Mouse (Mus musculus) ES-Bruce4 (cell line): Measurements from ENCODE around the gene Hoxa1. TPM values are rescaled to one million over a fixed set of nuclear protein-coding genes. Genes with fewer than 3 reads are reported as not detected.

Experiments
- H3K27ac ChIP-seq: 2 replicates; pipeline ENCODE4 v1.5.1; 2012; ENCODE audit warnings: low read length, inconsistent platforms; ENCODE audit not compliant: insufficient read depth
- H3K27me3 ChIP-seq: 2 replicates; pipeline ENCODE4 v1.6.1; 2012; ENCODE audit warnings: mild to moderate bottlenecking, low read length, inconsistent platforms; ENCODE audit not compliant: control insufficient read depth, poor library complexity, insufficient read depth, severe bottlenecking
- H3K36me3 ChIP-seq: 2 replicates; pipeline ENCODE4 v1.6.1; 2012; ENCODE audit warnings: inconsistent platforms, mild to moderate bottlenecking, low read length, moderate library complexity; ENCODE audit not compliant: control insufficient read depth, poor library complexity, insufficient read depth, severe bottlenecking
- H3K4me1 ChIP-seq: one replicate; pipeline ENCODE4 v1.8.1; 2011; ENCODE audit warnings: low read length; ENCODE audit not compliant: control insufficient read depth, insufficient read depth
- H3K4me3 ChIP-seq: 2 replicates; pipeline ENCODE4 v1.5.1; 2011; ENCODE audit warnings: low read depth, mild to moderate bottlenecking, low read length
- H3K9ac ChIP-seq: 2 replicates; pipeline ENCODE4 v1.6.1; 2012; ENCODE audit warnings: low read depth, mild to moderate bottlenecking, inconsistent platforms; ENCODE audit not compliant: poor library complexity, severe bottlenecking
- H3K9me3 ChIP-seq: replicated peaks from 2 replicates; pipeline ENCODE4 v1.6.1; 2012; ENCODE audit warnings: mild to moderate bottlenecking, low read length, inconsistent platforms; ENCODE audit not compliant: control insufficient read depth, poor library complexity, insufficient read depth, severe bottlenecking
- CTCF ChIP-seq: IDR thresholded peaks from one replicate; pipeline ENCODE4 v1.8.1; 2011; ENCODE audit warnings: low read depth, low read length
- EP300 ChIP-seq: IDR thresholded peaks from 2 replicates; pipeline ENCODE4 v1.6.1; 2011; ENCODE audit warnings: low read depth, low read length; ENCODE audit not compliant: insufficient read depth
- POLR2A ChIP-seq: IDR thresholded peaks from one replicate; pipeline ENCODE4 v1.8.1; 2011; ENCODE audit warnings: low read length; ENCODE audit not compliant: insufficient read depth
- polyA plus RNA-seq: library from polyadenylated mRNA; stranded (reverse); fragments of >200 nt; gene quantifications from 2 replicates; pipeline ENCODE4 v1.2.4, GENCODE M21; 2011; ENCODE audit warnings: low read depth; ENCODE audit not compliant: missing spikeins, insufficient read depth, insufficient read length

Hoxa1 gene
- polyA plus RNA-seq, 1 experiment: 2.9 TPM

GRCm38 (mm10) chr6:52200073-52200750 is 42.1 kb upstream of the Hoxa1 start:
- Histone ChIP-seq H3K4me1 (no peaks in the 10 kb centered on the region), H3K36me3 (no peaks in the 10 kb centered on the region), H3K9me3 (no peaks in the 10 kb centered on the region), H3K27me3 (peaks cover 27% of the 10 kb centered on the region), H3K9ac (no peak overlapping the region), H3K4me3 (no peak overlapping the region), H3K27ac (no peak overlapping the region)
- TF ChIP-seq CTCF: no peak
- TF ChIP-seq EP300: no peak
- TF ChIP-seq POLR2A: no peak

- Histone ChIP-seq H3K27me3 (peaks cover 26% of the 10 kb centered on the region), H3K4me3 (no peak overlapping the region)
- TF ChIP-seq EP300 (no peak), CTCF (peak; percentile 36), POLR2A (no peak)
Observed at GRCm38 (mm10) chr6:52197271-52197670, 39.2 kb upstream of the Hoxa1 start.

GRCm38 (mm10) chr6:52196811-52197210 is 38.7 kb upstream of the Hoxa1 start:
- peaks cover 24% of the 10 kb centered on the region for H3K27me3 ChIP-seq
- TF ChIP-seq POLR2A (no peak), EP300 (no peak), CTCF (no peak)
- H3K36me3 ChIP-seq: no peaks in the 10 kb centered on the region
- H3K4me1 ChIP-seq: no peaks in the 10 kb centered on the region
- no peak overlapping the region for H3K4me3 ChIP-seq
- H3K27ac ChIP-seq: no peak overlapping the region
- H3K9me3 ChIP-seq: no peaks in the 10 kb centered on the region
- H3K9ac ChIP-seq: no peak overlapping the region

More at GRCm38 (mm10) chr6:52197271-52197670, 39.2 kb upstream of the Hoxa1 start:
- Histone ChIP-seq H3K4me1 (no peaks in the 10 kb centered on the region), H3K9ac (no peak overlapping the region), H3K36me3 (no peaks in the 10 kb centered on the region), H3K27ac (no peak overlapping the region), H3K9me3 (no peaks in the 10 kb centered on the region)

- H3K4me3 ChIP-seq: no peak overlapping the region
- TF ChIP-seq POLR2A: no peak
- TF ChIP-seq CTCF: no peak
- no peak for TF ChIP-seq EP300
- H3K9me3 ChIP-seq: no peaks in the 10 kb centered on the region
- H3K27me3 ChIP-seq: peaks cover 27% of the 10 kb centered on the region
- H3K27ac ChIP-seq: no peak overlapping the region
- H3K4me1 ChIP-seq: no peaks in the 10 kb centered on the region
- no peak overlapping the region for H3K9ac ChIP-seq
- H3K36me3 ChIP-seq: no peaks in the 10 kb centered on the region
Observed at GRCm38 (mm10) chr6:52194690-52195089, 36.6 kb upstream of the Hoxa1 start.

- no peaks in the 10 kb centered on the region for H3K36me3 ChIP-seq
- H3K4me1 ChIP-seq: no peaks in the 10 kb centered on the region
- no peaks in the 10 kb centered on the region for H3K9me3 ChIP-seq
- H3K9ac ChIP-seq: peak overlapping the region; percentile 37
- H3K27ac ChIP-seq: no peak overlapping the region
- peak overlapping the region; percentile 66 for H3K4me3 ChIP-seq
- no peak for TF ChIP-seq CTCF
- no peak for TF ChIP-seq EP300
- TF ChIP-seq POLR2A: no peak
- peaks cover 29% of the 10 kb centered on the region for H3K27me3 ChIP-seq
Observed at GRCm38 (mm10) chr6:52191860-52192550, 33.9 kb upstream of the Hoxa1 start.
